Mouse (Mus musculus) macrophage (primary cell): ENCODE results near the gene Adamts13. TPM values are rescaled to one million over a fixed set of nuclear protein-coding genes. Genes with fewer than 3 reads are reported as not detected.

Experiments used
- H3K27ac ChIP-seq: fragments of 350-480 bp; formaldehyde crosslinking; 2 replicates; pipeline ENCODE4 v1.9.0; 2021
- H3K36me3 ChIP-seq: fragments of 350-480 bp; formaldehyde crosslinking; 2 replicates; pipeline ENCODE4 v1.9.0; 2021; ENCODE audit errors: inconsistent target
- H3K4me3 ChIP-seq: fragments of 350-480 bp; formaldehyde crosslinking; 2 replicates; pipeline ENCODE4 v1.9.0; 2021; ENCODE audit errors: inconsistent target
- H3K79me2 ChIP-seq: fragments of 350-480 bp; formaldehyde crosslinking; 2 replicates; pipeline ENCODE4 v1.9.0; 2021; ENCODE audit errors: inconsistent target
- WGBS: methylation state at CpG from one replicate; pipeline ENCODE4 v1.1.7; 2026; ENCODE audit warnings: inconsistent platforms; ENCODE audit not compliant: missing documents; 5-methylcytosine and 5-hydroxymethylcytosine counted together
- polyA plus RNA-seq: library from polyadenylated mRNA; stranded (reverse); fragments of 250-400 nt; gene quantifications from 3 replicates; pipeline ENCODE4 v1.2.4, GENCODE M21; 2018; ENCODE audit warnings: inconsistent platforms

Gene Adamts13
- polyA plus RNA-seq, 1 experiment from 2014 or later: not detected

DNA sequence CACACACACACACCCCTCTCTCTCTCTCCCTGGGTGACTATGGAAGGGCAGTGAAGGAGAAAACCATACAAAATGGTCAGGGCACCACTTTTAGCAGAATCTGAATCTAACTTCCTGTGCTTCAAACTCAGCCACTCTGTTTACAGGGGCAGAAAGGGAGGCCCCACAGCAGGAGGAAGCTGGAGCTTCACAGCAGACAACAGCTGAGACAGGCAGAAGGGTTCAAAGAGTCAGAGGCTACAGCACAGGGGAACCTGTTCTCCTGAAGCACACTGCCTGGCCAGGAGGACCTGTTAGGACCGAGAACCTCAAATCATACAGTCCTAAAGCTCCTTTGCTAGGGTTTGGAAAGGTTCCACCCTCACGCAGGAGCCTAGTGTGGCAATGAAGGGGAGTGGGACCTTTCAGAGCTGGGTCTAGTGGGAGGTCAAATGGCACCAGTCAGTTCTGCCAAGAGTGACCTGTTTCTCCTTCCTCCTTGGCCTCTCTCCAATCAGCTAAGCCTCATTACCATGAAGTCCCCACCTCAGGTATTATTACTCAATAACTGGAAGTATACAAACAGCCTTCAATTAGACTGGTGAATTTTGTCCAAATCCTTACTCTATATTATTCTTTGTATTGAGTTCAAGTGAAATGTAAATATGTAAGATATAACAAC is 18.4 kb upstream of the Adamts13 start:
- H3K79me2 ChIP-seq: no peaks in the 10 kb centered on the region
- H3K36me3 ChIP-seq: peaks cover 79% of the 10 kb centered on the region
- no peak overlapping the region for H3K27ac ChIP-seq
- WGBS: 100% methylated on average over 2 of the region's 2 CpGs
- H3K4me3 ChIP-seq: no peak overlapping the region

DNA sequence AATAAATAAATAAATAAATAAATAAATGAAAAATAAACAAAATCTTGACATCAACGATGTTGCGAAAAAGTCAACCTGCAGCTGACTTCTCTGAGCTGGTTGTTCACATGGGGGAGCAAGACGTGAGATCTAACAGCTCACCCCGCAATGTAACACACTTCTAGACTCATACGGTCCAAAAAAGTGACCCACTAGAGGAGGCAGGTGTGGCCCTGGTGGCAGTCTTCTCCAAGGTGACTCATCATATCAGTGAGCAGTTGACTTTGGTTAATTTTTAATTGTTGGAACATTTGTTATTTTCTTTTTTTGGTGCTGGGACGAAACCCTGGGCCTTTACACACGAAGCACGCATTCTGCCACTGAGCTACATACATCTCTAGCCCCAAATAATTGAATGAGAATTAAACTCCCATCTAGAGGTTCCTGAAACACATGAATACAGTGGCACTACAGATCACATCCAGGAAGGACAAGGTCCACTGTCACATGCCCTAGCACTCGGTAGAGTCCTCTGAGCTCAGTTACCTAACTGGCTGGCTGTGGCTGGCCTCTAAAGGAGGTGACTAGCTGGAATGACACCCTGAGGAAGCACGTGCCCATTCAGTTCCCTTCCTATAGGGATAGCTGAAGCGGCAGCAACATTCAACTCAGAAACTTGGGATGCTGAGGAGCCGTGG is 16.3 kb upstream of the Adamts13 start:
- peaks cover 17% of the 10 kb centered on the region for H3K79me2 ChIP-seq
- 95% methylated on average over 12 of the region's 12 CpGs for WGBS
- peaks cover 82% of the 10 kb centered on the region for H3K36me3 ChIP-seq
- H3K4me3 ChIP-seq: no peak overlapping the region
- H3K27ac ChIP-seq: no peak overlapping the region

DNA sequence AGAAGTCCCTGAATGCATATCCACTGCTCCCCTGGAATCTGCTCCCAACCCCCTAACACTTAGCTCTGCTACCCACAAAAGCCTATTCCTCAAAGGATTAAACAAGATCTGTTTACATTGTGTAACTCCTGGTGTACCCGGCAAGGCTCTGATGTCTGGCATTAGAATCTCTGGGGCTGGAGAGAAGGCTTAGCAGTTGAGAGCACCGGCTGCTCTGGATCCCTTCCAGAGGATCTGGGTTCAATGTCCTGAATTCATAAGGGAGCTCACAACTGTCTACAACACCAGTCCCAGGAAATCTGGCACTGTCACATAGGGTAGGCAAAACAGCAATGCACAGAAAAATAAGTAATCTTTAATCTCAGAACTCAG is 15.7 kb upstream of the Adamts13 start:
- WGBS: 96% methylated on average over 2 of the region's 2 CpGs
- no peak overlapping the region for H3K4me3 ChIP-seq
- no peak overlapping the region for H3K27ac ChIP-seq
- H3K79me2 ChIP-seq: peaks cover 22% of the 10 kb centered on the region
- peaks cover 77% of the 10 kb centered on the region for H3K36me3 ChIP-seq

DNA sequence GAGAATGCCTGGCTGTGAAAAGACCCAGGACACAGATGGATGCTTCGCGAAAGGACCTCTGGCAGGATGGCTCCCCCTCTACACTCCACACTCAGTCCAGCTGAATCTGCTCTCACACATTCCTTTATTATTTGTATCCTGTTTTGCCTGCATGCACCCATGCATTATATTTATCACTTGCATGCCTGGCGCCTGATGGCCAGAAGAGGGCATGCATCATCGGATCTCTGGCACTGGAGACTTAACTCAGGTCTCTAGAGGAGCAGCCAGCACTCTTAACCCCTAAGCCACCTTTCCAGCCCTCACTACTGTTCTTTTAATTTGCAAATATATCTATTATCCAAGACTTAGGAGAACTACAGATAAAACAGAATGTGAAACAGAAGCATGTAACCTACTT is 12.5 kb upstream of the Adamts13 start:
- Histone ChIP-seq H3K36me3 (peaks cover 46% of the 10 kb centered on the region), H3K27ac (no peak overlapping the region), H3K4me3 (no peak overlapping the region), H3K79me2 (peaks cover 39% of the 10 kb centered on the region)
- WGBS: 83% methylated on average over 4 of the region's 4 CpGs

DNA sequence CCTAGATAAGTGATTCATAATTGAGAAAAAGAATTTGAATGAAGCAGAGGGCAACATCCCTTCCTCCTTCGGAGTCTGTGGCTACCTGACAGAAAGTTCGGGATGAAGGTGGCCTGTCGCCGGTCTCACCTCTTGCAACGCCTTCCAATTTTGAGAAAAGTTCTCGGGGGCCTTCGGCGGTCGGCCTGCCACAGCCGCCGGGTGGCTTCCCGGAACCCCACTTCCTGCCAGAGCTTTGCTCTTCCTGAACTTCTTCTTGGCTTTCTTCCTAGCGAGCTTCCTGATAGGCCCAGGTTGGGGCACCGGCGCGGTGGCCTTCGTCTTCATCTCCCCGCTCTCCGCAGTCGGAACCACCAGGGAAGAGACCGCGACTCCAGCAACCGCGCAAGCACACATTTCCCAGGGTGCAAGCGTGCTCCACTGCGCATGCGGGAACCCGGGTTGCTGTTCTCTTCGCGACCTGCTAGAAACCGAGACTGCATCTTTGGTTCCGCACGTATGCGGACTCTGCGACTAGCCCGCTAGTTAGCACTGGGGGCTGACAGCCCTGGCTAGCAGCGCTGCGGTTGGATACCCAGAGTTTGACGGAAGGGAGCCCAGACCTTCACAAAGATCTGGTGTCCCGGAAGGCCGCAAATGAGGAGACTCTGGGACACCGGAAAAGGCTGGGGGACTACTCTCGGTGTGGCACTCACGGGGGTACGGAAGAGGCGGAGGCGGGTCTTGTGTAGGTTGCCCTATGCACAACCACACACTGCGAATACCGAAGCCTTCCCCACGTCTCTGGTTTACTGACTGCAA is 9.1 kb upstream of the Adamts13 start, which contains the start of gene Rexo4:
TSS of gene Rexo4 (minus strand) at position 464 of the 801 bp plus-strand sequence.
- Histone ChIP-seq H3K4me3 (peak within 1 kb of the TSS; percentile 89), H3K27ac (peak within 1 kb of the TSS; percentile 95), H3K36me3 (peaks cover 14% of the 10 kb centered on the region; the same call in 1 of the 2 replicates), H3K79me2 (peaks cover 39% of the 10 kb centered on the region)
- WGBS: 2% methylated on average over 43 of the region's 50 CpGs

DNA sequence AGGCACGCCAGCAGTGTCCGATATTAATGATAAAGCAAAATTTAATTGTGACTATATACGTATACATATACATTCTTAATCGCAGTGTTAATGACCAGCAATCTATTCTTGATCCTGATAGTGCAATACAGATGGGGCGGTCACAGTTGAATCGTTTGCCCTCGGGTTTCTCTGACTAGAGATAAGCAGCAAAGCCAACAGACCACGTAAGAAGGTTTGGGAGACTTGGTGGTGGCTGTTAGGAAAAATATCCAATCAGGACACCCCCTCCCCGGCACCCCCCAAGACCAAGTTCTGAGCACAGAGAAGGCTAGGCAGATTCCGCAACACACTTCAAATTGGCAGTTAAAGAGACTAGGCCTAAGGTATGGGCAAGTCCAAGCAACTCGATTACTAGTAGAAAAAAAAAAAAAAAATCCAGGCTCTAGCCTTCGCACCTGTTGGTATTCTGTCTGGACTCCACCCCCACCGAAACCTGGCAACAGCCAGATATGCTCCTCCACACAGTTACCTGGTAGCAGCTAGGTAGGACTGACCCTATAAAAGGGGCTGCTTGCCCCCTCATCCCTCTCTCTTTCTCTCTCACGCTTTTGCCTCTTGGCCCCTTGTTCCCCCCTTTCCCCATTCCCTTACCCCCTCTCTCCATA is 8.4 kb upstream of the Adamts13 start:
- Histone ChIP-seq H3K4me3 (peak overlapping the region; percentile 89), H3K79me2 (peaks cover 39% of the 10 kb centered on the region), H3K27ac (peak overlapping the region; percentile 95), H3K36me3 (peaks cover 11% of the 10 kb centered on the region; the same call in 1 of the 2 replicates)
- 24% methylated on average over 13 of the region's 14 CpGs for WGBS

DNA sequence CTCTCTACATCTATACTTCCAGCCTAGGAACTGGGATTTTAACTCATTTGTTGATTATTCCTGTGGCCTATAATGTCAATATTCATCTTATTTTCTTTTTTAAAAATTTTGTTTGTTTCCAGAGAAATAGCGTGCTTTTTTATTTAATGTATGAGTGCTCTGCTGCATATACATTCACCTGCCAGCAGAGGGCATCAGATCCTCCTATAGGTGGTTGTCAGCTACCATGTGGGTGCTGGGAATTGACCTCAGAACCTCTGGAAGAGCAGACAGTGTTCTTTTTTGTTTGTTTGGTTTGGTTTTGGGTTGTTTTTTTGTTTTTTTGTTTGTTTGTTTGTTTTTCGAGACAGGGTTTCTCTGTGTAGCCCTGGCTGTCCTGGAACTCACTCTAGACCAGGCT is 6.0 kb upstream of the Adamts13 start:
- Histone ChIP-seq H3K4me3 (no peak overlapping the region), H3K79me2 (peaks cover 19% of the 10 kb centered on the region), H3K36me3 (no peaks in the 10 kb centered on the region), H3K27ac (no peak overlapping the region)
- 85% methylated on average over 2 of the region's 2 CpGs for WGBS

DNA sequence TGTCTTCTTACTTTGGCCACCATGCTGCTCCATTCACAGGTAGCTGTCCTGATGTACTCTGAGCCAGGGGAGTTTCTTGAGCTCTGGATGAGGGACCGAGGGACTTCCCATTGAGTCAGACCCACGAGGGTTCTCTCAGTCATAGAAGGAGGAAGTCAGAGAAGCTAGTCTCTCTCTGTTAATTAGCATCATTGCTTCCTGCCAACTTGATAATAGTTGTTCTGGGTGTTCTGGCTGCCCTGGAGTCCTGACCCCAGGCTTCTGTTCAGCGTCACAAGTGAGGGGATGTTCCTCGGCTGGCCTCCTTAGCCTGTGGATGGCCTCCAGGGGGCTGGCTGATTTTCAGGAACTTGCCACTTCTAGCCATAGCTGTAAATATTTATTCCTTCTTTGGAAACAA is 744 bp downstream of the Adamts13 start:
- Histone ChIP-seq H3K27ac (peak overlapping the region; percentile 65), H3K79me2 (no peaks in the 10 kb centered on the region), H3K36me3 (no peaks in the 10 kb centered on the region), H3K4me3 (no peak overlapping the region)
- WGBS: 2% methylated on average over 4 of the region's 4 CpGs

DNA sequence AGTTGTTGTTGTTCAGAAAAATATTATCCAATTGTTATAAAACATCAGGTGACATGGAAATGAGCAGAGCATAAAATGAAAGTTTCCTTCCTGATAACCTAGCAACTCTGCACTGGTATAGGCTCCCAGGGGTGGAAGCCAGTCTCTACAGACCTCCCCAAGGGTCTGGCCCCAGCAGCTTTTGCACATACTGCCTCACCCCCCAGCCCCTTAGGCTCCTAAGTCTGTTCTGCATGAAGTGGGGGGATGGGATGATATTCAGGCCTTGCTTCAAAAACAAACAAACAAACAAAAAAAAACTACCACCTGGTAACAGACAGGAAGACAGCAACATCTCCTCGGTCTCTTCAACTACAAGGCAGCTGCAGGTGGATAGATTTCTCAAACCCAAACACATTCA is 7.1 kb downstream of the Adamts13 start:
- no peaks in the 10 kb centered on the region for H3K36me3 ChIP-seq
- 75% methylated on average over 1 of the region's 1 CpGs for WGBS
- no peaks in the 10 kb centered on the region for H3K79me2 ChIP-seq
- no peak overlapping the region for H3K27ac ChIP-seq
- H3K4me3 ChIP-seq: no peak overlapping the region

DNA sequence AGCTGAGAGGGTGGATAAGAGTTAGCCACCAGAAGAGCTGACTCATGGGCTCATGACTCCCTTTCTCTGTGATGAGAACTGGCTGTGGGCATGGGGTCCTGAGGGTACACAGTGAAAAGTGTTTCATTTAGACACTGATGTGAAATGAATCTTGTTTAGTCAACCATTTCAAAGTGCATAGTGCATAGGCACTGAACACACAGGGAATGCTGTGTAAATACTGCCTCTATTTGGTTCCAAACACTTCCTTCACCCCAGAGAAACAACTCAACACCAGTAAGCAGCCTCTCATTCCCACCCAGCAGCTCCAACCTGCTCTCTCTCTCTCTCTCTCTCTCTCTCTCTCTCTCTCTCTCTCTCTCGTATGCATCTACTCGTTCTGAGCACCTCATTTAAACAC is 11.0 kb downstream of the Adamts13 start:
- Histone ChIP-seq H3K4me3 (no peak overlapping the region), H3K27ac (no peak overlapping the region), H3K79me2 (no peaks in the 10 kb centered on the region), H3K36me3 (no peaks in the 10 kb centered on the region)
- WGBS: no CpG with 5 or more reads among the region's 2 CpGs

DNA sequence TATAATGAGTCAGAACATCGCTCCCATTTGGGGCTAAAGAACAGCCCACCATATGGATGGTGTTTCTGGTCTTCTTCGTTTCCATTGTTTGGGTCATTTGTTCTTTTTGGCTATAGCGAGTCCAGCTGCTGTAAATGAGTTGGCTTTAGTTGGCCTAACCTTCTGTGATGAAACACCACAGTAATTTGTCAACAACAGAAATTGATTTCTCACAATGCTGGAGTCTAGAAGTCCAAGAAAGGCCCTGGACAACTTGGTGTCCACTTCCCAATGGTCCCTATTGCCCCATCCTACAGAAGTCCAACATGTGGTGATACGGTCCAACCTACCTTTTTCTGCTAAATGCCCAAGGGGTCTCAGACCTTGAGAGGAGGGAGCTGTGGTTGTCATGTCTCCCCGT is 11.4 kb downstream of the Adamts13 start:
- Histone ChIP-seq H3K27ac (no peak overlapping the region), H3K79me2 (no peaks in the 10 kb centered on the region), H3K36me3 (no peaks in the 10 kb centered on the region), H3K4me3 (no peak overlapping the region)
- 82% methylated on average over 5 of the region's 5 CpGs for WGBS

DNA sequence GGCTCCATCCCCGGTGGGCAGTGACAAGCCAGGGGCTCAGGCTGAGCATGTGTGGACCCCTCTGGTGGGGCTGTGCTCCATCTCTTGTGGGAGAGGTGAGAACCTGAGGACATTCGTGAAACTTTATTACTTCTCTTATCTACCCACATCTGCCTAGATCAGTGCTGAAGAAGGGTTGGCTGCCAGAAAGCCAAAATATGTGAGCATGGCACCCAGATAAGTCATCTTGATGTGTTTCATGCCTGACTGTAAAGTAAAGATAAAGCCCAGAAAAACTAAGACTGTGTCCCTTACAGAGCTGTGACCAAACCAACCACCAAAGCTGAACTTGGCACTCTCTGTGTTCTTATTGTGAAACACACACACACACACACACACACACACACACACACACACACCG is 20.7 kb downstream of the Adamts13 start:
- 80% methylated on average over 2 of the region's 3 CpGs for WGBS

DNA sequence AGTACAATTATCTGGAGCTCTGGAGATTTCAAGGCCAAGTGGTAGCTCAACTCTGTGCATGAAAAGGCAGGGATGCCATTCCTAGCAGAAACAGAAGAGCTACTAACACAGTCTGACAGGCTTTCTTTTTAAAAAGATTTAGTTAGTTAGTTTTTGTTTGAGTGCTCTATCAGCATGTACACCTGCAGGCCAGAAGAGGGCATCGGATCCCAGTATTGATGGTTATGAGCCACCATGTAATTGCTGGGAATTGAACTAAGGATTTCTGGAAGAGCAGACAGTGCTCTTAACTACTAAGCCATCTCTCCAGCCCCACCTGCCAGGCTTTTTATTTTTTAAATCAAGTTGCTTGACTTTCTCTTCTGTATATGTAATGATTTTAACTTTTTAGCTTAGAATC is 24.3 kb downstream of the Adamts13 start:
- Histone ChIP-seq H3K36me3 (no peaks in the 10 kb centered on the region), H3K4me3 (no peak overlapping the region), H3K27ac (no peak overlapping the region), H3K79me2 (no peaks in the 10 kb centered on the region)
- WGBS: 70% methylated on average over 1 of the region's 1 CpGs

More for the DNA sequence above, 20.7 kb downstream of the Adamts13 start:
- Histone ChIP-seq H3K79me2 (no peaks in the 10 kb centered on the region), H3K27ac (no peak overlapping the region), H3K36me3 (no peaks in the 10 kb centered on the region), H3K4me3 (no peak overlapping the region)

DNA sequence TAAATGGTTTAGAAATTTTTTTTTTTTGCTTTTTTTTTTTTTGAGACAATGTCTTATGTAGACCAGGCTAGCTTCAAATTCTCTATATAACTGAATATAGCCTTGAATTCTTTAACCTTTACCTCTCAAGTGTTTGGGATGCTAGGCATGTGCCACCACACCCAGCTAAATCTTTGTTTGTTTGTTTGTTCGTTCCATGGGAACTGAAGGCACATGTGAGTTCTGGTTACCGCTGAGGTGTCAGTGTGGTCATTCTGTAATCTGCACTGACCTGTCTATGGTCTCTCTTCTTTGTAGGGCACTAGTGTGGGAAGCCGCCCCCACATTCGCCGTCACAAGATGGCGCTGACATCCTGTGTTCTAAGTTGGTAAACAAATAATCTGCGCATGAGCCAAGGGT is 24.8 kb downstream of the Adamts13 start:
- H3K4me3 ChIP-seq: no peak overlapping the region
- H3K36me3 ChIP-seq: no peaks in the 10 kb centered on the region
- 91% methylated on average over 6 of the region's 7 CpGs for WGBS
- H3K79me2 ChIP-seq: no peaks in the 10 kb centered on the region
- H3K27ac ChIP-seq: no peak overlapping the region
